Mouse (Mus musculus): ENCODE results near the gene Gm28171. TPM values are rescaled to one million over a fixed set of nuclear protein-coding genes. Genes with fewer than 3 reads are reported as not detected.
"Not testable (repeated sequence)": the region's sequence is repeated elsewhere in the genome, so short reads cannot be mapped to it uniquely, and the experiment has no call there.

The Gm28171 gene
- not detected in 2 replicates for polyA plus RNA-seq (2014; fragmentation: Nextera tagmentation; extraction: Ambion mirVana)

GRCm38 (mm10) chrY:5793095-5793494 lies at the start of gene Gm28171:
Gm28171 (plus strand) TSS chrY:5793395.
- H3K27me3 ChIP-seq (ENCODE audit: control insufficient read depth, insufficient read depth, low read length); H3K9ac ChIP-seq (ENCODE audit: low read length); H3K4me1 ChIP-seq (ENCODE audit: control insufficient read depth, insufficient read depth, low read length); H3K4me3 ChIP-seq (ENCODE audit: low read depth, low read length); H3K36me3 ChIP-seq (ENCODE audit: control insufficient read depth, insufficient read depth, low read length); DNase-seq (ENCODE audit: low spot score); H3K27ac ChIP-seq (ENCODE audit: low read depth, low read length); ATAC-seq (ENCODE audit: insufficient read depth, low FRiP score, low TSS enrichment); H3K4me2 ChIP-seq (ENCODE audit: low read depth); H3K9me3 ChIP-seq (ENCODE audit: control insufficient read depth, low read length): not testable (repeated sequence)
- WGBS = no CpG with 5 or more reads among the region's 1 CpGs

Other genes starting within 250 kb of the Gm28171 start
- gene Gm21854, start 136.4 kb upstream of the Gm28171 start, polyA plus RNA-seq (2014; fragmentation: Nextera tagmentation; extraction: Ambion mirVana) = not detected in 2 replicates
- not detected in 2 replicates for gene Gm20914, start 67.4 kb upstream of the Gm28171 start, polyA plus RNA-seq (2014; fragmentation: Nextera tagmentation; extraction: Ambion mirVana)
- not detected in 2 replicates for gene Gm21778, start 149.1 kb downstream of the Gm28171 start, polyA plus RNA-seq (2014; fragmentation: Nextera tagmentation; extraction: Ambion mirVana)